Mouse (Mus musculus): Measurements from ENCODE around the gene A530016L24Rik.

Gene A530016L24Rik

GRCm38 (mm10) chr12:112489134-112489533 lies at the start of gene A530016L24Rik:
A530016L24Rik (plus strand) TSS chr12:112489448.
- POLR2A ChIA-PET: interaction anchor here in 2 of 4 experiments (0.6 to 1.0 kb wide), 2 partner anchors 13 to 381 kb away, joined by 3 to 4 read pairs; no protein-coding TSS in a partner anchor
- CTCF ChIA-PET: interaction anchor here in 2 of 4 experiments (1.2 to 1.7 kb wide), 4 partner anchors 9 to 186 kb away, joined by 3 to 5 read pairs (median 4); partner anchors contain the start of gene Akt1 (in 1 of the 2)

- POLR2A ChIA-PET: interaction anchor here in 1 of 4 experiments (0.6 kb wide), 1 partner anchor 646 kb away, joined by 5 read pairs; no protein-coding TSS in a partner anchor
- CTCF ChIA-PET: interaction anchor here in 1 of 4 experiments (0.6 kb wide), 1 partner anchor 189 kb away, joined by 4 read pairs; no protein-coding TSS in a partner anchor
These were observed 49.3 kb upstream of the A530016L24Rik start for GRCm38 (mm10) chr12:112439993-112440392.

GRCm38 (mm10) chr12:112449144-112449827 lies 40.0 kb upstream of the A530016L24Rik start:
- ChIA-PET POLR2A (no interaction called here), CTCF (interaction anchor here in 2 of 4 experiments (1.2 to 3.8 kb wide), 4 partner anchors 25 to 335 kb away, joined by 3 to 24 read pairs (median 10); partner anchors contain the start of gene Kif26a (in 1 of the 2))

GRCm38 (mm10) chr12:112449828-112450180 lies 39.4 kb upstream of the A530016L24Rik start:
- ChIA-PET POLR2A (no interaction called here), CTCF (interaction anchor here in 3 of 4 experiments (0.8 to 3.8 kb wide), 9 partner anchors 13 to 336 kb away, joined by 3 to 24 read pairs (median 5); partner anchors contain the start of gene Kif26a (in 2 of the 3))

- CTCF ChIA-PET: interaction anchor here (0.5 to 3.8 kb wide), 21 partner anchors 12 to 780 kb away, joined by 3 to 24 read pairs (median 4); partner anchors contain the start of gene Kif26a (in 4 of the 4)
- POLR2A ChIA-PET: interaction anchor here in 2 of 4 experiments (0.5 to 1.4 kb wide), 3 partner anchors 218 to 370 kb away, joined by 3 to 4 read pairs (median 3); no protein-coding TSS in a partner anchor
These were observed 38.4 kb upstream of the A530016L24Rik start for GRCm38 (mm10) chr12:112450883-112451282.

GRCm38 (mm10) chr12:112451381-112451780 lies 37.9 kb upstream of the A530016L24Rik start:
- ChIA-PET CTCF (interaction anchor here (0.6 to 3.8 kb wide), 16 partner anchors 11 to 337 kb away, joined by 3 to 24 read pairs (median 4); partner anchors contain the start of gene Kif26a (in 4 of the 4)), POLR2A (interaction anchor here in 1 of 4 experiments (1.3 to 1.4 kb wide), 2 partner anchors 306 to 370 kb away, joined by 3 to 4 read pairs; no protein-coding TSS in a partner anchor)

GRCm38 (mm10) chr12:112451826-112452225 lies 37.4 kb upstream of the A530016L24Rik start:
- POLR2A ChIA-PET: interaction anchor here in 1 of 4 experiments (1.3 kb wide), 1 partner anchor 369 kb away, joined by 3 read pairs; no protein-coding TSS in a partner anchor

GRCm38 (mm10) chr12:112456144-112456713 lies 33.0 kb upstream of the A530016L24Rik start:
- CTCF ChIA-PET: no interaction called here
- POLR2A ChIA-PET: interaction anchor here in 1 of 4 experiments (1.7 kb wide), 1 partner anchor 310 kb away, joined by 3 read pairs; the partner anchor contains the start of gene Kif26a

More at GRCm38 (mm10) chr12:112451826-112452225, 37.4 kb upstream of the A530016L24Rik start:
- CTCF ChIA-PET: interaction anchor here (0.8 to 3.8 kb wide), 11 partner anchors 14 to 307 kb away, joined by 3 to 24 read pairs (median 4); partner anchors contain the start of gene Kif26a (in 4 of the 4)

- ChIA-PET CTCF (no interaction called here), POLR2A (no interaction called here)
These were observed 31.4 kb upstream of the A530016L24Rik start for GRCm38 (mm10) chr12:112457839-112458238.

- CTCF ChIA-PET: interaction anchor here in 2 of 4 experiments (1.3 to 1.5 kb wide), 2 partner anchors 11 to 12 kb away, joined by 5 read pairs; no protein-coding TSS in a partner anchor
- POLR2A ChIA-PET: no interaction called here
These were observed 26.8 kb upstream of the A530016L24Rik start for GRCm38 (mm10) chr12:112462423-112462822.

GRCm38 (mm10) chr12:112463209-112463608 lies 26.0 kb upstream of the A530016L24Rik start:
- ChIA-PET POLR2A (no interaction called here), CTCF (interaction anchor here (0.6 to 1.5 kb wide), 4 partner anchors 10 to 385 kb away, joined by 3 to 7 read pairs (median 5); no protein-coding TSS in a partner anchor)

GRCm38 (mm10) chr12:112463750-112464444 lies 25.4 kb upstream of the A530016L24Rik start:
- ChIA-PET POLR2A (no interaction called here), CTCF (interaction anchor here in 2 of 4 experiments (0.6 kb wide), 2 partner anchors 171 to 386 kb away, joined by 3 to 5 read pairs; no protein-coding TSS in a partner anchor)

GRCm38 (mm10) chr12:112464516-112464915 lies 24.7 kb upstream of the A530016L24Rik start:
- ChIA-PET CTCF (interaction anchor here in 1 of 4 experiments (0.6 kb wide), 1 partner anchor 172 kb away, joined by 5 read pairs; no protein-coding TSS in a partner anchor), POLR2A (interaction anchor here in 1 of 4 experiments (0.6 kb wide), 1 partner anchor 59 kb away, joined by 4 read pairs; no protein-coding TSS in a partner anchor)

GRCm38 (mm10) chr12:112465928-112466327 lies 23.3 kb upstream of the A530016L24Rik start:
- ChIA-PET POLR2A (no interaction called here), CTCF (no interaction called here)

GRCm38 (mm10) chr12:112467387-112467786 lies 21.9 kb upstream of the A530016L24Rik start:
- CTCF ChIA-PET: interaction anchor here in 1 of 4 experiments (0.7 kb wide), 1 partner anchor 322 kb away, joined by 3 read pairs; no protein-coding TSS in a partner anchor

GRCm38 (mm10) chr12:112469393-112469792 lies 19.9 kb upstream of the A530016L24Rik start:
- ChIA-PET CTCF (interaction anchor here in 3 of 4 experiments (0.6 to 1.2 kb wide), 6 partner anchors 72 to 609 kb away, joined by 3 to 6 read pairs (median 3); no protein-coding TSS in a partner anchor), POLR2A (interaction anchor here in 2 of 4 experiments (0.6 to 1.3 kb wide), 3 partner anchors 30 to 317 kb away, joined by 4 to 6 read pairs (median 5); no protein-coding TSS in a partner anchor)

More at GRCm38 (mm10) chr12:112467387-112467786, 21.9 kb upstream of the A530016L24Rik start:
- POLR2A ChIA-PET: no interaction called here

GRCm38 (mm10) chr12:112470216-112470615 lies 19.0 kb upstream of the A530016L24Rik start:
- ChIA-PET CTCF (interaction anchor here in 2 of 4 experiments (0.8 to 5.8 kb wide), 8 partner anchors 14 to 356 kb away, joined by 3 to 32 read pairs (median 3); partner anchors contain the start of gene Kif26a (in 1 of the 2)), POLR2A (interaction anchor here in 1 of 4 experiments (0.6 to 1.3 kb wide), 3 partner anchors 30 to 318 kb away, joined by 3 to 5 read pairs (median 4); no protein-coding TSS in a partner anchor)
